Mouse (Mus musculus): ENCODE results near the gene Wdr59. TPM values are rescaled to one million over a fixed set of nuclear protein-coding genes. Genes with fewer than 3 reads are reported as not detected.

Wdr59 gene
- polyA plus RNA-seq, 1 experiment, result 4.8 TPM

- no peak for TF ChIP-seq CTCF (IDR thresholded peaks at IDR 0.05; ENCODE audit: low read depth, low read length)
- no peak for TF ChIP-seq POLR2A (IDR thresholded peaks at IDR 0.05; ENCODE audit: borderline replicate concordance, low read depth, low read length)
- H3K27ac ChIP-seq (ENCODE audit: insufficient read depth, low read depth, low read length), result no peak overlapping the region
- no peaks in the 10 kb centered on the region for H3K4me1 ChIP-seq (ENCODE audit: control insufficient read depth, insufficient read depth, low read length)
- no peak overlapping the region for H3K4me3 ChIP-seq (ENCODE audit: insufficient read depth, low read length)
These were observed 52.9 kb downstream of the Wdr59 start for GRCm38 (mm10) chr8:111469013-111469412.

GRCm38 (mm10) chr8:111465341-111465740 lies 56.6 kb downstream of the Wdr59 start:
- Histone ChIP-seq H3K27ac (ENCODE audit: insufficient read depth, low read depth, low read length) (no peak overlapping the region), H3K4me3 (ENCODE audit: insufficient read depth, low read length) (no peak overlapping the region)
- 0 out of 2 replicates have a peak, but pooled peaks have one; percentile 8 for TF ChIP-seq CTCF (IDR thresholded peaks at IDR 0.05; ENCODE audit: low read depth, low read length)
- no peak for TF ChIP-seq POLR2A (IDR thresholded peaks at IDR 0.05; ENCODE audit: borderline replicate concordance, low read depth, low read length)

GRCm38 (mm10) chr8:111464526-111464925 lies 57.4 kb downstream of the Wdr59 start:
- Histone ChIP-seq H3K27ac (ENCODE audit: insufficient read depth, low read depth, low read length) (no peak overlapping the region), H3K4me3 (ENCODE audit: insufficient read depth, low read length) (no peak overlapping the region), H3K4me1 (ENCODE audit: control insufficient read depth, insufficient read depth, low read length) (peaks cover 2% of the 10 kb centered on the region; the same call in 1 of the 2 replicates)
- TF ChIP-seq POLR2A (IDR thresholded peaks at IDR 0.05; ENCODE audit: borderline replicate concordance, low read depth, low read length), result no peak
- no peak for TF ChIP-seq CTCF (IDR thresholded peaks at IDR 0.05; ENCODE audit: low read depth, low read length)

More at GRCm38 (mm10) chr8:111465341-111465740, 56.6 kb downstream of the Wdr59 start:
- peaks cover 2% of the 10 kb centered on the region; the same call in 1 of the 2 replicates for H3K4me1 ChIP-seq (ENCODE audit: control insufficient read depth, insufficient read depth, low read length)

GRCm38 (mm10) chr8:111449671-111450070 lies 72.2 kb downstream of the Wdr59 start:
- Histone ChIP-seq H3K4me3 (ENCODE audit: insufficient read depth, low read length) (no peak overlapping the region), H3K4me1 (ENCODE audit: control insufficient read depth, insufficient read depth, low read length) (peaks cover 41% of the 10 kb centered on the region), H3K27ac (ENCODE audit: insufficient read depth, low read depth, low read length) (peak overlapping the region; percentile 96)
- no peak for TF ChIP-seq CTCF (IDR thresholded peaks at IDR 0.05; ENCODE audit: low read depth, low read length)
- TF ChIP-seq POLR2A (IDR thresholded peaks at IDR 0.05; ENCODE audit: borderline replicate concordance, low read depth, low read length), result no peak

- TF ChIP-seq CTCF (IDR thresholded peaks at IDR 0.05; ENCODE audit: low read depth, low read length) (no peak), POLR2A (IDR thresholded peaks at IDR 0.05; ENCODE audit: borderline replicate concordance, low read depth, low read length) (no peak)
- H3K27ac ChIP-seq (ENCODE audit: insufficient read depth, low read depth, low read length), result no peak overlapping the region
- peaks cover 24% of the 10 kb centered on the region for H3K4me1 ChIP-seq (ENCODE audit: control insufficient read depth, insufficient read depth, low read length)
- no peak overlapping the region for H3K4me3 ChIP-seq (ENCODE audit: insufficient read depth, low read length)
These were observed 75.8 kb downstream of the Wdr59 start for GRCm38 (mm10) chr8:111445960-111446660.

GRCm38 (mm10) chr8:111445558-111445957 lies 76.3 kb downstream of the Wdr59 start:
- Histone ChIP-seq H3K27ac (ENCODE audit: insufficient read depth, low read depth, low read length) (no peak overlapping the region), H3K4me1 (ENCODE audit: control insufficient read depth, insufficient read depth, low read length) (peaks cover 19% of the 10 kb centered on the region), H3K4me3 (ENCODE audit: insufficient read depth, low read length) (no peak overlapping the region)
- TF ChIP-seq CTCF (IDR thresholded peaks at IDR 0.05; ENCODE audit: low read depth, low read length) (no peak), POLR2A (IDR thresholded peaks at IDR 0.05; ENCODE audit: borderline replicate concordance, low read depth, low read length) (no peak)

GRCm38 (mm10) chr8:111444245-111444644 lies 77.6 kb downstream of the Wdr59 start:
- TF ChIP-seq POLR2A (IDR thresholded peaks at IDR 0.05; ENCODE audit: borderline replicate concordance, low read depth, low read length), result no peak
- no peak overlapping the region for H3K27ac ChIP-seq (ENCODE audit: insufficient read depth, low read depth, low read length)
- H3K4me1 ChIP-seq (ENCODE audit: control insufficient read depth, insufficient read depth, low read length), result peaks cover 10% of the 10 kb centered on the region
- no peak overlapping the region for H3K4me3 ChIP-seq (ENCODE audit: insufficient read depth, low read length)

GRCm38 (mm10) chr8:111439189-111439588 lies 82.7 kb downstream of the Wdr59 start:
- peak; percentile 38; the same call in 1 of the 2 replicates for TF ChIP-seq CTCF (IDR thresholded peaks at IDR 0.05; ENCODE audit: low read depth, low read length)
- no peak for TF ChIP-seq POLR2A (IDR thresholded peaks at IDR 0.05; ENCODE audit: borderline replicate concordance, low read depth, low read length)

GRCm38 (mm10) chr8:111435071-111435828 lies 86.6 kb downstream of the Wdr59 start:
- TF ChIP-seq CTCF (IDR thresholded peaks at IDR 0.05; ENCODE audit: low read depth, low read length), result no peak
- no peak for TF ChIP-seq POLR2A (IDR thresholded peaks at IDR 0.05; ENCODE audit: borderline replicate concordance, low read depth, low read length)
- H3K4me3 ChIP-seq (ENCODE audit: insufficient read depth, low read length), result no peak overlapping the region
- no peaks in the 10 kb centered on the region for H3K4me1 ChIP-seq (ENCODE audit: control insufficient read depth, insufficient read depth, low read length)
- no peak overlapping the region for H3K27ac ChIP-seq (ENCODE audit: insufficient read depth, low read depth, low read length)

More at GRCm38 (mm10) chr8:111439189-111439588, 82.7 kb downstream of the Wdr59 start:
- Histone ChIP-seq H3K27ac (ENCODE audit: insufficient read depth, low read depth, low read length) (no peak overlapping the region), H3K4me3 (ENCODE audit: insufficient read depth, low read length) (no peak overlapping the region), H3K4me1 (ENCODE audit: control insufficient read depth, insufficient read depth, low read length) (no peaks in the 10 kb centered on the region)

- Histone ChIP-seq H3K27ac (ENCODE audit: insufficient read depth, low read depth, low read length) (no peak overlapping the region), H3K4me1 (ENCODE audit: control insufficient read depth, insufficient read depth, low read length) (no peaks in the 10 kb centered on the region)
- TF ChIP-seq CTCF (IDR thresholded peaks at IDR 0.05; ENCODE audit: low read depth, low read length), result no peak
- TF ChIP-seq POLR2A (IDR thresholded peaks at IDR 0.05; ENCODE audit: borderline replicate concordance, low read depth, low read length), result no peak
These were observed 97.2 kb downstream of the Wdr59 start for GRCm38 (mm10) chr8:111424646-111425045.

More at GRCm38 (mm10) chr8:111424646-111425045, 97.2 kb downstream of the Wdr59 start:
- H3K4me3 ChIP-seq (ENCODE audit: insufficient read depth, low read length), result no peak overlapping the region

All from bone marrow macrophage, adult 2 months (primary cell).